Mouse (Mus musculus) cortical plate, adult 2 months (tissue): Measurements from ENCODE around the gene Prr5l.

Source experiments
- CTCF ChIP-seq: fragments of 200-500 bp; IDR thresholded peaks from 2 replicates; pipeline ENCODE4 v1.5.1; 2011; ENCODE audit warnings: mild to moderate bottlenecking, control low read depth, low read length; ENCODE audit not compliant: insufficient read depth; ENCODE audit errors: extremely low read depth
- POLR2A ChIP-seq: fragments of 200-500 bp; IDR thresholded peaks from 2 replicates; pipeline ENCODE4 v1.6.1; 2011; ENCODE audit warnings: mild to moderate bottlenecking, low read length, control low read depth; ENCODE audit not compliant: insufficient read depth; ENCODE audit errors: extremely low read depth

DNA sequence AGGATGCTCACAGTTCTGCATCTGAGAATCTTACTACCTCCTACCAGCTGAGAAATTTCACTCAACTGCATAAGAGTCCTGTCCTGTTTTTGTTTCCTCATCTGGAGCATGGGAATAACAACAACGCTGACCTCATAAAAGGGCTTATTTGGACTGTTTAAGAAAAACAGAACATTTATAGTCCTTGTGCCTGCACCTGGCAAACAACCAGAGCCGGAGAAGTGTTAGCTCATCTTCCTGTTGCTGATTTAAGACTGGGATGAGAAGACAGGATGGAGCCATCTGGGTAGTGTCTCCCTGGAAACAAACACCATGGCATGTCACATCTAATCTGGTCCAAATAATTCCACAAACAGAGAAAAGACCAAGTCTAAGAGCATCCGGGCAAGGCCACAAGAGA is 149.3 kb downstream of the Prr5l start:
- TF ChIP-seq CTCF = no peak
- TF ChIP-seq POLR2A = no peak
